Mouse (Mus musculus) liver, postnatal 0 days (tissue): ENCODE results near the gene Gtpbp1.
"Not testable (repeated sequence)": the region's sequence is repeated elsewhere in the genome, so short reads cannot be mapped to it uniquely, and the experiment has no call there.

Source experiments
- CTCF ChIP-seq: sonication (generic); IDR thresholded peaks from 2 replicates; pipeline ENCODE4 v1.5.1; 2016; ENCODE audit warnings: antibody characterized with exemption, low read depth
- EP300 ChIP-seq: IDR thresholded peaks from 2 replicates; pipeline ENCODE4 v1.6.1; 2016; ENCODE audit warnings: antibody characterized with exemption, low read depth, mild to moderate bottlenecking

GRCm38 (mm10) chr15:79671828-79672348 is 18.8 kb upstream of the Gtpbp1 start:
- not testable (repeated sequence) for TF ChIP-seq CTCF, EP300
